Mouse (Mus musculus) intestine, embryonic 16.5 days (tissue): Measurements from ENCODE around the gene Map6d1. TPM values are rescaled to one million over a fixed set of nuclear protein-coding genes. Genes with fewer than 3 reads are reported as not detected.

Experiments used
- ATAC-seq: fragments of 200-750 bp; cut with Nextera tagmentation; 2 replicates; pipeline ENCODE4 v1.8.0; 2017; ENCODE audit warnings: moderate TSS enrichment, moderate library complexity
- H3K27ac ChIP-seq: fragments of 300-500 bp; sonication (generic); 2 replicates; pipeline ENCODE4 v1.5.1; 2014; ENCODE audit warnings: mild to moderate bottlenecking, low read length
- H3K27me3 ChIP-seq: fragments of 300-500 bp; sonication (generic); replicated peaks from 2 replicates; pipeline ENCODE4 v1.6.1; 2014; ENCODE audit warnings: low read length, control low read depth, mixed read lengths; ENCODE audit not compliant: control insufficient read depth, insufficient read depth
- H3K36me3 ChIP-seq: fragments of 300-500 bp; sonication (generic); 2 replicates; pipeline ENCODE4 v1.6.1; 2014; ENCODE audit warnings: low read length, control low read depth; ENCODE audit not compliant: control insufficient read depth, insufficient read depth
- H3K4me1 ChIP-seq: fragments of 300-500 bp; sonication (generic); 2 replicates; pipeline ENCODE4 v1.6.1; 2014; ENCODE audit warnings: low read length, control low read depth, mixed read lengths; ENCODE audit not compliant: control insufficient read depth, insufficient read depth
- H3K4me2 ChIP-seq: fragments of 300-500 bp; sonication (generic); 2 replicates; pipeline ENCODE4 v1.6.1; 2014; ENCODE audit warnings: low read depth, low read length, control low read depth
- H3K4me3 ChIP-seq: fragments of 300-500 bp; sonication (generic); 2 replicates; pipeline ENCODE4 v1.5.1; 2014; ENCODE audit warnings: mild to moderate bottlenecking, low read length
- H3K9ac ChIP-seq: fragments of 300-500 bp; sonication (generic); 2 replicates; pipeline ENCODE4 v1.6.1; 2014; ENCODE audit warnings: low read depth, low read length
- H3K9me3 ChIP-seq: fragments of 300-500 bp; sonication (generic); 2 replicates; pipeline ENCODE4 v1.6.1; 2016; ENCODE audit warnings: low read length, control low read depth; ENCODE audit not compliant: control insufficient read depth
- WGBS: fragments of 180-500 bp; shearing (Covaris S2); extraction: QIAGEN DNeasy Blood & Tissue Kit; methylation state at CpG from one replicate; pipeline ENCODE4 v1.1.7; 2014; 5-methylcytosine and 5-hydroxymethylcytosine counted together
- polyA plus RNA-seq: library from polyadenylated mRNA; unstranded; fragments of >200 nt; fragmentation: Nextera tagmentation; extraction: Ambion mirVana; gene quantifications from 2 replicates; pipeline ENCODE4 v1.2.1, GENCODE M21; 2015

The Map6d1 gene
- polyA plus RNA-seq, 1 experiment from 2014 or later: 0.38 TPM

DNA sequence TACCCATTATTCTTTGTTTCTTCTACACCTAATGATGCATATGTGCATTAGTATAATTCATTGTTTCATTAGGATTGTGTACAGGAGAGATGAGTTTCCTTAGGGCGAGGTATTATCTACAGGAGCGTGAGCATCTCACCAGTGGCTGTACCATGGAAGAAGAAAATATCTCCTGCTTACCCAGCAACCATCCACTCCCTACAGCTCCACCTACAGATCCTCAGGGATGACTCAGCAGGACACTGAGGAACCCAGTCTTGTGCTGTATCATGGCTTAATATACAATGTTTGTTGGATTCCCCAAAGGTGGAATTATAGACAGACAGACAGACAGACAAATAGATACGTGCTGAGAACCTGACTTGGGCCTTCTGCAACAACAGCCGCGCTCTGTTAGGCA, 44.2 kb downstream of the Map6d1 start:
- no peak overlapping the region for H3K9ac ChIP-seq
- peaks cover 4% of the 10 kb centered on the region; the same call in 1 of the 2 replicates for H3K9me3 ChIP-seq
- WGBS: 96% methylated on average over 5 of the region's 5 CpGs
- H3K4me1 ChIP-seq: peaks cover 2% of the 10 kb centered on the region
- H3K4me2 ChIP-seq: no peak overlapping the region
- no peak overlapping the region for H3K4me3 ChIP-seq
- no peak overlapping the region for H3K27ac ChIP-seq
- peaks cover 14% of the 10 kb centered on the region for H3K36me3 ChIP-seq
- no peaks in the 10 kb centered on the region for H3K27me3 ChIP-seq
- ATAC-seq: no peak

GRCm38 (mm10) chr16:20195546-20195945, 45.6 kb downstream of the Map6d1 start:
- Histone ChIP-seq H3K4me1 (peaks cover 2% of the 10 kb centered on the region), H3K4me2 (no peak overlapping the region), H3K9ac (no peak overlapping the region), H3K36me3 (peaks cover 14% of the 10 kb centered on the region; the same call in 1 of the 2 replicates), H3K27ac (no peak overlapping the region), H3K27me3 (no peaks in the 10 kb centered on the region), H3K9me3 (no peaks in the 10 kb centered on the region), H3K4me3 (no peak overlapping the region)
- WGBS: 85% methylated on average over 3 of the region's 3 CpGs
- ATAC-seq: no peak

- H3K9me3 ChIP-seq: no peaks in the 10 kb centered on the region
- H3K27me3 ChIP-seq: no peaks in the 10 kb centered on the region
- no peak overlapping the region for H3K4me3 ChIP-seq
- H3K9ac ChIP-seq: no peak overlapping the region
- peak overlapping the region; percentile 52 for H3K27ac ChIP-seq
- peak; percentile 89 for ATAC-seq
- H3K4me1 ChIP-seq: no peaks in the 10 kb centered on the region; the same call in 1 of the 2 replicates
- peaks cover 12% of the 10 kb centered on the region; the same call in 1 of the 2 replicates for H3K36me3 ChIP-seq
- H3K4me2 ChIP-seq: no peak overlapping the region
Observed at GRCm38 (mm10) chr16:20192043-20192442, 49.1 kb downstream of the Map6d1 start.

GRCm38 (mm10) chr16:20191161-20191882, 49.8 kb downstream of the Map6d1 start:
- WGBS: 74% methylated on average over 3 of the region's 3 CpGs
- Histone ChIP-seq H3K4me3 (no peak overlapping the region), H3K27ac (no peak overlapping the region; the same call in 1 of the 2 replicates), H3K9ac (no peak overlapping the region), H3K9me3 (no peaks in the 10 kb centered on the region), H3K36me3 (peaks cover 15% of the 10 kb centered on the region), H3K27me3 (no peaks in the 10 kb centered on the region), H3K4me1 (no peaks in the 10 kb centered on the region; the same call in 1 of the 2 replicates), H3K4me2 (no peak overlapping the region)
- ATAC-seq: no peak

GRCm38 (mm10) chr16:20185368-20185767, 55.8 kb downstream of the Map6d1 start:
- H3K4me1 ChIP-seq: no peaks in the 10 kb centered on the region
- H3K27ac ChIP-seq: no peak overlapping the region
- no peak overlapping the region for H3K4me3 ChIP-seq
- H3K9ac ChIP-seq: no peak overlapping the region
- no peaks in the 10 kb centered on the region for H3K9me3 ChIP-seq
- no peaks in the 10 kb centered on the region for H3K27me3 ChIP-seq
- 54% methylated on average over 2 of the region's 2 CpGs for WGBS
- ATAC-seq: no peak
- peaks cover 5% of the 10 kb centered on the region for H3K36me3 ChIP-seq
- no peak overlapping the region for H3K4me2 ChIP-seq

Other genes starting within 250 kb of the Map6d1 start
- 15.3 and 16.4 TPM in 2 replicates for gene Klhl24, start 143.8 kb downstream of the Map6d1 start, polyA plus RNA-seq
- gene Yeats2, start 100.3 kb downstream of the Map6d1 start, polyA plus RNA-seq: 15.2 and 15.5 TPM in 2 replicates
- 86.4 and 91.6 TPM in 2 replicates for gene Parl, start 61.0 kb upstream of the Map6d1 start, polyA plus RNA-seq
- not detected in 2 replicates for gene Cyp2ab1, start 84.0 kb upstream of the Map6d1 start, polyA plus RNA-seq
- gene Abcc5, start 185.0 kb upstream of the Map6d1 start, polyA plus RNA-seq: 28.0 and 31.0 TPM in 2 replicates